ENCODE assay signal across 10 mouse cellular contexts in genomic region chr7:113151499-113151898, GRCm38 (mm10). TPM values are rescaled to one million over a fixed set of nuclear protein-coding genes. Genes with fewer than 3 reads are reported as not detected.
DNase-seq lines count a peak whose midpoint lies in the region; ATAC-seq and TF ChIP-seq lines count a peak whose summit lies in the region.
"Had no signal": no experiment of that assay in that cellular context is flagged by ENCODE, and none has a peak within 500 bp of the region (broad histone marks: within the 10 kb centered on the region; RNA-seq: fewer than 3 reads in every experiment).

No protein-coding gene starts in this region.

- H3K4me2 ChIP-seq in forebrain, postnatal 0 days (ENCODE audit: low read depth), result no peak overlapping the region
- H3K4me2 ChIP-seq in forebrain, embryonic 12.5 days, result no peak overlapping the region
- no peak overlapping the region for H3K4me2 ChIP-seq in heart, embryonic 11.5 days
- H3K4me2 ChIP-seq in stomach, embryonic 15.5 days, result no peak overlapping the region

- no peak overlapping the region for H3K9ac ChIP-seq in forebrain, postnatal 0 days
- no peak overlapping the region for H3K9ac ChIP-seq in forebrain, embryonic 12.5 days
- H3K9ac ChIP-seq in heart, embryonic 11.5 days (ENCODE audit: low read depth, low read length), result 0 out of 2 replicates have a peak overlapping the region, but pooled peaks have one; percentile 11
- H3K9ac ChIP-seq in stomach, embryonic 15.5 days, result no peak overlapping the region

- no peaks in the 10 kb centered on the region for H3K36me3 ChIP-seq in forebrain, postnatal 0 days (ENCODE audit: insufficient read depth)
- H3K36me3 ChIP-seq in forebrain, embryonic 12.5 days (replicated peaks), result no peaks in the 10 kb centered on the region
- no peaks in the 10 kb centered on the region for H3K36me3 ChIP-seq in heart, embryonic 11.5 days (ENCODE audit: control insufficient read depth, insufficient read depth, low read length)
- no peaks in the 10 kb centered on the region for H3K36me3 ChIP-seq in stomach, embryonic 15.5 days

- no peak overlapping the region for H3K4me3 ChIP-seq in forebrain, postnatal 0 days (ENCODE audit: low read depth, low read length)
- H3K4me3 ChIP-seq in forebrain, embryonic 12.5 days (replicated peaks), result no peak overlapping the region
- no peak overlapping the region for H3K4me3 ChIP-seq in heart, embryonic 11.5 days (ENCODE audit: low read depth, low read length)
- H3K4me3 ChIP-seq in stomach, embryonic 15.5 days (replicated peaks), result no peak overlapping the region

- H3K27me3 ChIP-seq in forebrain, postnatal 0 days (ENCODE audit: insufficient read depth, low read length), result no peaks in the 10 kb centered on the region
- H3K27me3 ChIP-seq in forebrain, embryonic 12.5 days, result peaks cover 2% of the 10 kb centered on the region; the same call in 1 of the 2 replicates
- no peaks in the 10 kb centered on the region for H3K27me3 ChIP-seq in heart, embryonic 11.5 days (ENCODE audit: control insufficient read depth, insufficient read depth, low read length)
- H3K27me3 ChIP-seq in stomach, embryonic 15.5 days (replicated peaks), result no peaks in the 10 kb centered on the region

- DNase-seq in forebrain, postnatal 0 days, result no peak
- peak; percentile 58 for DNase-seq in testis, postnatal 10 days (ENCODE audit: low spot score)
- DNase-seq in testis, postnatal 14 days (ENCODE audit: low spot score), result no peak
- DNase-seq in c-Kit-positive CD71-positive TER-119-positive erythroid progenitor cells, embryonic 14.5 days (ENCODE audit: low spot score), result no peak
- no peak for DNase-seq in cerebellum, postnatal 36 days

- no peaks in the 10 kb centered on the region for H3K9me3 ChIP-seq in forebrain, postnatal 0 days (ENCODE audit: low read length)
- H3K9me3 ChIP-seq in forebrain, embryonic 12.5 days, result no peaks in the 10 kb centered on the region
- H3K9me3 ChIP-seq in heart, embryonic 11.5 days (replicated peaks; ENCODE audit: control insufficient read depth, low read length), result no peaks in the 10 kb centered on the region
- no peaks in the 10 kb centered on the region for H3K9me3 ChIP-seq in stomach, embryonic 15.5 days

- ATAC-seq in forebrain, postnatal 0 days, result no peak
- no peak for ATAC-seq in forebrain, embryonic 12.5 days (ENCODE audit: low FRiP score)
- no peak for ATAC-seq in heart, embryonic 11.5 days (replicated peaks; ENCODE audit: insufficient number of reproducible peaks, low FRiP score, low TSS enrichment)
- no peak for ATAC-seq in stomach, embryonic 15.5 days (ENCODE audit: insufficient read depth, low FRiP score, low read depth)
- ATAC-seq: CD4-positive, CD25-positive, alpha-beta regulatory T cell, adult 4 months had no signal

- WGBS in forebrain, postnatal 0 days, result 52% methylated on average over 6 of the region's 6 CpGs
- 65% methylated on average over 6 of the region's 6 CpGs for WGBS in forebrain, embryonic 12.5 days
- WGBS in heart, embryonic 11.5 days (ENCODE audit: insufficient replicate concordance), result 25% methylated on average over 6 of the region's 6 CpGs
- 41% methylated on average over 6 of the region's 6 CpGs for WGBS in stomach, embryonic 15.5 days

- no peaks in the 10 kb centered on the region for H3K4me1 ChIP-seq in forebrain, postnatal 0 days (ENCODE audit: insufficient read depth)
- H3K4me1 ChIP-seq in forebrain, embryonic 12.5 days, result peaks cover 20% of the 10 kb centered on the region
- H3K4me1 ChIP-seq in heart, embryonic 11.5 days (ENCODE audit: control insufficient read depth, insufficient read depth, low read length), result peaks cover 15% of the 10 kb centered on the region
- 0 out of 2 replicates have a peak, but pooled peaks cover 9% of the 10 kb centered on the region for H3K4me1 ChIP-seq in stomach, embryonic 15.5 days

- TF ChIP-seq CTCF in forebrain, postnatal 0 days (IDR thresholded peaks at IDR 0.05; ENCODE audit: low read depth), result no peak

- H3K27ac ChIP-seq in forebrain, postnatal 0 days (ENCODE audit: low read depth, low read length), result 0 out of 2 replicates have a peak overlapping the region, but pooled peaks have one; percentile 1
- no peak overlapping the region for H3K27ac ChIP-seq in forebrain, embryonic 12.5 days
- peak overlapping the region; percentile 65 for H3K27ac ChIP-seq in heart, embryonic 11.5 days (ENCODE audit: low read depth, low read length)
- H3K27ac ChIP-seq in stomach, embryonic 15.5 days, result peak overlapping the region; percentile 49; the same call in 1 of the 2 replicates
- H3K27ac ChIP-seq: macrophage had no signal

RNA-seq across cellular contexts. Expression of gene Arntl, which starts 55.8 kb away (rescaled TPM):
- 31.2 and 32.4 TPM in 2 replicates for total RNA-seq in forebrain, postnatal 0 days (2014; rRNA removed)
- 18.3 and 20.7 TPM in 2 replicates for polyA plus RNA-seq in forebrain, postnatal 0 days (2015; fragmentation: Nextera tagmentation; extraction: Ambion mirVana)
- polyA plus RNA-seq in forebrain, embryonic 12.5 days (2016; fragmentation: Nextera tagmentation; extraction: Ambion mirVana), result 9.9 and 11.3 TPM in 2 replicates
- polyA plus RNA-seq in heart, embryonic 11.5 days (2014; fragmentation: Nextera tagmentation; extraction: Ambion mirVana), result 7.6 and 7.8 TPM in 2 replicates
- 10.7 and 11.3 TPM in 2 replicates for polyA plus RNA-seq in stomach, embryonic 15.5 days (2015; fragmentation: Nextera tagmentation; extraction: Ambion mirVana)
